ENCODE assay signal across 27 mouse cellular contexts in the genomic region with DNA sequence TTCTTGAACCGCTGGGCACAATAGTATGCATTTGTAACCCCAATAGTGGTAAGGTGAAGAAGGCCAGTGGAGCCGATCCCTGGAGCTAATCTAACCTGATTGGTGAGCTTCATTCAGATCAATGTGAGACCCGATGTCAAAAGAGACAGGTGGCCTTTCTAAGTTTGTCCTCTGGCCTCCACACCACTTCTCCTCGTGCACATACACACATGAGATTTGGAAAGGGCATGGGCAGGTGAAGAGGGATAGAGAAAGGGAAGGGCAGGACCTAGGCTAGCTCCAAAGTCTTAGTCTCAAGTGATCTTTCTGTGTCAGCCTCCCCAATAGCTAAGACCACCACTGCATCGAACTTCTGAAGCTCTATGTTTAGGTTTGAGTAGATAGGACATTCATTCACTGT. TPM values are rescaled to one million over a fixed set of nuclear protein-coding genes. Genes with fewer than 3 reads are reported as not detected.
DNase-seq lines count a peak whose midpoint lies in the region; ATAC-seq and TF ChIP-seq lines count a peak whose summit lies in the region.
"Had no signal": no experiment of that assay in that cellular context is flagged by ENCODE, and none has a peak within 500 bp of the region (broad histone marks: within the 10 kb centered on the region; RNA-seq: fewer than 3 reads in every experiment).

No protein-coding gene starts in this region.

- H3K9ac ChIP-seq in liver, postnatal 0 days (replicated peaks), result no peak overlapping the region
- H3K9ac ChIP-seq: embryonic facial prominence, embryonic 12.5 days; forebrain, embryonic 13.5 days; forebrain, embryonic 15.5 days had no signal

- peak; percentile 1; the same call in 1 of the 2 replicates for ATAC-seq in liver, postnatal 0 days
- ATAC-seq: activated CD4-positive, CD25-positive, alpha-beta regulatory T cell, adult 4 months; CD4-positive, CD25-positive, alpha-beta regulatory T cell, adult 4 months; forebrain, embryonic 13.5 days; forebrain, embryonic 15.5 days; Patski had no signal

- H3K4me3 ChIP-seq in kidney, adult 2 months (ENCODE audit: insufficient read depth, low read depth, low read length), result peak overlapping the region; percentile 61
- H3K4me3 ChIP-seq in liver, postnatal 0 days (ENCODE audit: low read depth, low read length), result peak overlapping the region; percentile 2; the same call in 1 of the 2 replicates
- H3K4me3 ChIP-seq: embryonic facial prominence, embryonic 10.5 days; embryonic facial prominence, embryonic 12.5 days; forebrain, embryonic 13.5 days; forebrain, embryonic 15.5 days had no signal

- peaks cover 21% of the 10 kb centered on the region; the same call in 1 of the 2 replicates for H3K36me3 ChIP-seq in kidney, adult 2 months (ENCODE audit: control insufficient read depth, insufficient read depth, low read length)
- peaks cover 12% of the 10 kb centered on the region; the same call in 1 of the 2 replicates for H3K36me3 ChIP-seq in liver, postnatal 0 days (replicated peaks; ENCODE audit: insufficient read depth, low read length)
- H3K36me3 ChIP-seq: embryonic facial prominence, embryonic 10.5 days; embryonic facial prominence, embryonic 12.5 days; forebrain, embryonic 15.5 days; G1E had no signal

- DNase-seq in heart, adult 11 months, result peak; percentile 58
- no peak for DNase-seq in heart, postnatal 10 days
- no peak for DNase-seq in kidney, adult 2 months
- DNase-seq in kidney, adult 9 months, result no peak
- no peak for DNase-seq in liver, postnatal 0 days
- no peak for DNase-seq in liver
- DNase-seq: adrenal gland, adult 8-10 months; adrenal gland, postnatal 14 days; adrenal gland, postnatal 36 days; B cell, adult 2 months; cerebellum, adult 11-12 months; cerebellum, adult 2 months; cerebellum, adult 9-10 months; cerebellum, postnatal 10 days; cerebellum, postnatal 25 days had no signal

- H3K9me3 ChIP-seq in liver, postnatal 0 days (ENCODE audit: low read length), result no peaks in the 10 kb centered on the region
- H3K9me3 ChIP-seq: embryonic facial prominence, embryonic 10.5 days; embryonic facial prominence, embryonic 12.5 days; forebrain, embryonic 13.5 days; forebrain, embryonic 15.5 days; G1E had no signal

- no peaks in the 10 kb centered on the region for H3K27me3 ChIP-seq in kidney, adult 2 months (replicated peaks; ENCODE audit: control insufficient read depth, insufficient read depth, low read length)
- no peaks in the 10 kb centered on the region for H3K27me3 ChIP-seq in liver, postnatal 0 days (ENCODE audit: insufficient read depth, low read length)
- H3K27me3 ChIP-seq: CH12.LX; embryonic facial prominence, embryonic 12.5 days; forebrain, embryonic 13.5 days; forebrain, embryonic 15.5 days had no signal

- H3K27ac ChIP-seq in kidney, adult 2 months (ENCODE audit: insufficient read depth, low read depth, low read length), result peak overlapping the region; percentile 95
- no peak overlapping the region for H3K27ac ChIP-seq in liver, postnatal 0 days (ENCODE audit: low read depth)
- H3K27ac ChIP-seq: embryonic facial prominence, embryonic 10.5 days; embryonic facial prominence, embryonic 12.5 days; forebrain, embryonic 13.5 days; forebrain, embryonic 15.5 days had no signal

- TF ChIP-seq EP300 in liver, postnatal 0 days (IDR thresholded peaks at IDR 0.05; ENCODE audit: low read depth), result no peak

- peak overlapping the region; percentile 27 for H3K4me2 ChIP-seq in liver, postnatal 0 days (ENCODE audit: low read depth, low read length)
- H3K4me2 ChIP-seq: embryonic facial prominence, embryonic 12.5 days; forebrain, embryonic 13.5 days; forebrain, embryonic 15.5 days had no signal

- TF ChIP-seq CTCF in kidney, adult 2 months (conservative IDR thresholded peaks at IDR 0.05; ENCODE audit: insufficient read depth, insufficient read length, low read depth, low read length), result no peak
- no peak for TF ChIP-seq CTCF in liver, postnatal 0 days (IDR thresholded peaks at IDR 0.05; ENCODE audit: low read depth)

- 59% methylated on average over 5 of the region's 5 CpGs for WGBS in kidney, adult 2 months
- WGBS in liver, postnatal 0 days (ENCODE audit: insufficient replicate concordance), result 69% methylated on average over 5 of the region's 5 CpGs

- no peak for TF ChIP-seq POLR2A in kidney, adult 2 months (IDR thresholded peaks at IDR 0.05; ENCODE audit: low read depth, low read length)

- intact Hi-C loops in heart, postnatal 10 days (cut with DNase I), result no loop called here

- H3K4me1 ChIP-seq in kidney, adult 2 months (ENCODE audit: control insufficient read depth, insufficient read depth, low read length), result peaks cover 3% of the 10 kb centered on the region; the same call in 1 of the 2 replicates
- H3K4me1 ChIP-seq in liver, postnatal 0 days (ENCODE audit: insufficient read depth), result no peaks in the 10 kb centered on the region
- H3K4me1 ChIP-seq: embryonic facial prominence, embryonic 10.5 days; embryonic facial prominence, embryonic 12.5 days; forebrain, embryonic 13.5 days; forebrain, embryonic 15.5 days had no signal

RNA-seq across cellular contexts. Expression of gene G6pc, which starts 2.8 kb away (rescaled TPM):
- not detected for total RNA-seq in heart, postnatal 10 days (2021)
- 322 and 349 TPM in 2 replicates for polyA plus RNA-seq in kidney, adult 2 months (2012; rRNA removed)
- polyA plus RNA-seq in liver, postnatal 0 days (2015; fragmentation: Nextera tagmentation; extraction: Ambion mirVana), result 97.9 and 206 TPM in 2 replicates
- polyA plus RNA-seq: activated CD4-positive, CD25-positive, alpha-beta regulatory T cell, adult 4 months; CD4-positive, CD25-positive, alpha-beta regulatory T cell, adult 4 months; cerebellum, adult 2 months; cortical plate, adult 2 months; embryonic facial prominence, embryonic 10.5 days; embryonic facial prominence, embryonic 12.5 days; embryonic facial prominence, embryonic 14.5 days; forebrain, embryonic 11.5 days; forebrain, embryonic 13.5 days; forebrain, embryonic 15.5 days; G1E; Patski had no signal

RNA-seq across cellular contexts. Expression of gene Aoc3, which starts 39.7 kb away (rescaled TPM):
- total RNA-seq in heart, postnatal 10 days (2021), result 10 to 100 TPM; 39.0 to 49.9 TPM
- polyA plus RNA-seq in kidney, adult 2 months (2012; rRNA removed), result 12.5 and 14.8 TPM in 2 replicates
- 0.05 and 0.06 TPM in 2 replicates for polyA plus RNA-seq in liver, postnatal 0 days (2015; fragmentation: Nextera tagmentation; extraction: Ambion mirVana)
- polyA plus RNA-seq: activated CD4-positive, CD25-positive, alpha-beta regulatory T cell, adult 4 months; CD4-positive, CD25-positive, alpha-beta regulatory T cell, adult 4 months; forebrain, embryonic 11.5 days; forebrain, embryonic 13.5 days; forebrain, embryonic 15.5 days had no signal

RNA-seq across cellular contexts. Expression of gene Aoc2, which starts 45.3 kb away (rescaled TPM):
- 1 to 10 TPM; 2.5 to 3.1 TPM for total RNA-seq in heart, postnatal 10 days (2021)
- 2.6 and 3.1 TPM in 2 replicates for polyA plus RNA-seq in kidney, adult 2 months (2012; rRNA removed)
- 0.44 and 0.60 TPM in 2 replicates for polyA plus RNA-seq in liver, postnatal 0 days (2015; fragmentation: Nextera tagmentation; extraction: Ambion mirVana)

RNA-seq across cellular contexts. Expression of gene Aarsd1, which starts 47.3 kb away (rescaled TPM):
- 10 to 100 TPM; 17.9 to 19.2 TPM for total RNA-seq in heart, postnatal 10 days (2021)
- polyA plus RNA-seq in kidney, adult 2 months (2012; rRNA removed), result 26.3 and 29.2 TPM in 2 replicates
- 23.7 and 24.2 TPM in 2 replicates for polyA plus RNA-seq in liver, postnatal 0 days (2015; fragmentation: Nextera tagmentation; extraction: Ambion mirVana)

RNA-seq across cellular contexts. Expression of gene Psme3, which starts 54.1 kb away (rescaled TPM):
- total RNA-seq in heart, postnatal 10 days (2021), result 10 to 100 TPM; 74.9 to 90.0 TPM
- polyA plus RNA-seq in kidney, adult 2 months (2012; rRNA removed), result 61.6 and 75.5 TPM in 2 replicates
- polyA plus RNA-seq in liver, postnatal 0 days (2015; fragmentation: Nextera tagmentation; extraction: Ambion mirVana), result 78.4 and 78.8 TPM in 2 replicates

Comparison
In these comparisons a context has a peak if more than half of its experiments do, and no peak if none do; other contexts are left out.
1. RNA of gene Aoc3, which starts 39.7 kb away (polyA plus RNA-seq): 12.5 to 14.8 TPM in kidney, adult 2 months; 0.05 to 0.06 TPM in liver, postnatal 0 days; every median in the first group is over 10 times any median in the second.